Mouse (Mus musculus): ENCODE measurements around the gene Dazap1.

GRCm38 (mm10) chr10:80301256-80302081 lies 40.2 kb downstream of the Dazap1 start:
- no peak for TF ChIP-seq POLR2A (IDR thresholded peaks at IDR 0.05; ENCODE audit: extremely low read depth, insufficient read depth, low read length)
- TF ChIP-seq CTCF (IDR thresholded peaks at IDR 0.05; ENCODE audit: low read depth, low read length): no peak

All from liver, adult 2 months (tissue).